Mouse (Mus musculus) midbrain, embryonic 11.5 days (tissue): ENCODE data around the gene Arhgap25. TPM values are rescaled to one million over a fixed set of nuclear protein-coding genes. Genes with fewer than 3 reads are reported as not detected.

Source experiments
- ATAC-seq: fragments of 200-750 bp; cut with Nextera tagmentation; 2 replicates; pipeline ENCODE4 v1.8.0; 2017; ENCODE audit warnings: moderate TSS enrichment, moderate library complexity; ENCODE audit not compliant: low FRiP score
- DNase-seq: peaks from one replicate; pipeline ENCODE4 v3.0.0; 2015; ENCODE audit warnings: low spot score; ENCODE audit errors: missing footprints
- H3K27ac ChIP-seq: fragments of 300-500 bp; sonication (generic); 2 replicates; pipeline ENCODE4 v1.5.1; 2014; ENCODE audit warnings: low read depth, low read length
- H3K27me3 ChIP-seq: fragments of 300-500 bp; sonication (generic); 2 replicates; pipeline ENCODE4 v1.6.1; 2014; ENCODE audit warnings: mild to moderate bottlenecking, low read length, moderate library complexity, mixed read lengths; ENCODE audit not compliant: control insufficient read depth, insufficient read depth
- H3K36me3 ChIP-seq: fragments of 300-500 bp; sonication (generic); 2 replicates; pipeline ENCODE4 v1.6.1; 2014; ENCODE audit warnings: mild to moderate bottlenecking, low read length, moderate library complexity, mixed read lengths; ENCODE audit not compliant: control insufficient read depth, insufficient read depth
- H3K4me1 ChIP-seq: fragments of 300-500 bp; sonication (generic); 2 replicates; pipeline ENCODE4 v1.6.1; 2014; ENCODE audit warnings: low read length; ENCODE audit not compliant: control insufficient read depth, insufficient read depth
- H3K4me2 ChIP-seq: fragments of 300-500 bp; sonication (generic); 2 replicates; pipeline ENCODE4 v1.6.1; 2014; ENCODE audit warnings: mild to moderate bottlenecking, moderate library complexity
- H3K4me3 ChIP-seq: fragments of 300-500 bp; sonication (generic); 2 replicates; pipeline ENCODE4 v1.5.1; 2014; ENCODE audit warnings: low read depth, low read length
- H3K9ac ChIP-seq: fragments of 300-500 bp; sonication (generic); 2 replicates; pipeline ENCODE4 v1.6.1; 2014; ENCODE audit warnings: low read length
- H3K9me3 ChIP-seq: fragments of 300-500 bp; sonication (generic); 2 replicates; pipeline ENCODE4 v1.6.1; 2016; ENCODE audit warnings: low read length; ENCODE audit not compliant: control insufficient read depth
- WGBS: fragments of 180-500 bp; shearing (Covaris S2); extraction: QIAGEN DNeasy Blood & Tissue Kit; methylation state at CpG from one replicate; pipeline ENCODE4 v1.1.7; 2014; 5-methylcytosine and 5-hydroxymethylcytosine counted together
- polyA plus RNA-seq: library from polyadenylated mRNA; unstranded; fragments of >200 nt; fragmentation: Nextera tagmentation; extraction: Ambion mirVana; gene quantifications from 2 replicates; pipeline ENCODE4 v1.2.1, GENCODE M21; 2014

Gene Arhgap25
- polyA plus RNA-seq, 1 experiment from 2014 or later = 1.7 TPM

DNA sequence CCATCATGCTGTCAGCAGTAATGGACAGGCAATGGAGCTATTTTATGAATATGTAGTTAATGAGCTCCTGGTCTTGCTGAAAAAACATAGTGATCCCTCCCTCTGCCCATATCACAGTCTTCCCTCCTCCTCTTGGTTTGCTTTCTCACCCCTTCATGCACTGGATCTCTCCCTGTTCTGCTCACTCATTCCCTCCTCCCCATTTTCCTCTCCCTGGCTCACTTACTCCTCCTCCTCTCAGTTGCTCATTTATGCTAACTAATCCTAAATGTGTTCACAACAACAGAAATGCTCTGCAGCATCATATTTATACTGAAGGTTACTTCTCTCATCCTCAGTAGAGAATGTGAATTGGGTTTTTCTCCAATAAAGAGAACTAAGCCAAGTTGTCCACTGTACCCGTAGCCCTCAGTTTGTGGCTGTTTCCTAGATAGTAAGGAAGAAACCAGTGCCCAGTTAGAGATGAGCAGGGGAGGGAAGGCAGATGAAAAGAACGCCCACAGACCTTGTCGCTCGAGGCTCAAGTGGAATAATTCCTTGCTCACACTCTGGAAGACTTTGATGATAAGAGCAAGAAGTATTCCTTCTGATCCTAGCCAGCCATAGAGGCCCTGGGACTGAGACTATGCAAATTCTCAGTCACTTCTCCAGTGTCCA, 15.2 kb downstream of the Arhgap25 start:
- Histone ChIP-seq H3K27ac (no peak overlapping the region), H3K4me3 (no peak overlapping the region), H3K9me3 (no peaks in the 10 kb centered on the region), H3K9ac (no peak overlapping the region), H3K27me3 (no peaks in the 10 kb centered on the region), H3K4me1 (no peaks in the 10 kb centered on the region), H3K36me3 (no peaks in the 10 kb centered on the region), H3K4me2 (no peak overlapping the region)
- no peak for DNase-seq
- 78% methylated on average over 4 of the region's 4 CpGs for WGBS
- ATAC-seq = no peak

DNA sequence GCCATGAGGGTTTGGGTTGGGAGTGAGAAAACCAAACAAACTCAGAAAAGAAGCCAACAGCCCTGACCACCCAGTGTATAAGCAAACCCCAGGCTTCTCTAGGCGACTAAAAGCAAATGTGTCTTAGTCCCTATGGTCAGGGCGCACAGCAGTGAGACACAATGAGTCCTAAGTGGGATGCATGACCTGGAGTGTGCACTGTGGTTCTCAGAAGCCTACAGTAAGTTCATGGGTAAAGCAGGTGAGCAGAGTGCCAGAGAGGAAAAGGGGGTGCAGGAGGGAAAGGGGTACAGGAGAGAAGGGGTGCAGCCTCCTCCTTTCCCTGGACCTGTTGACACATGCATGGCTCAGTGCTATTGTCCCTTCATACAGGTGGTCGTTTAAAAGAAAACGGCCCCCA, 18.7 kb downstream of the Arhgap25 start:
- no peak overlapping the region for H3K4me2 ChIP-seq
- H3K4me1 ChIP-seq = no peaks in the 10 kb centered on the region
- no peak overlapping the region for H3K4me3 ChIP-seq
- peak; percentile 57 for DNase-seq
- H3K27ac ChIP-seq = no peak overlapping the region
- no peaks in the 10 kb centered on the region for H3K27me3 ChIP-seq
- H3K36me3 ChIP-seq = no peaks in the 10 kb centered on the region
- H3K9me3 ChIP-seq = no peaks in the 10 kb centered on the region
- no peak for ATAC-seq
- WGBS = 90% methylated on average over 4 of the region's 4 CpGs
- no peak overlapping the region for H3K9ac ChIP-seq

DNA sequence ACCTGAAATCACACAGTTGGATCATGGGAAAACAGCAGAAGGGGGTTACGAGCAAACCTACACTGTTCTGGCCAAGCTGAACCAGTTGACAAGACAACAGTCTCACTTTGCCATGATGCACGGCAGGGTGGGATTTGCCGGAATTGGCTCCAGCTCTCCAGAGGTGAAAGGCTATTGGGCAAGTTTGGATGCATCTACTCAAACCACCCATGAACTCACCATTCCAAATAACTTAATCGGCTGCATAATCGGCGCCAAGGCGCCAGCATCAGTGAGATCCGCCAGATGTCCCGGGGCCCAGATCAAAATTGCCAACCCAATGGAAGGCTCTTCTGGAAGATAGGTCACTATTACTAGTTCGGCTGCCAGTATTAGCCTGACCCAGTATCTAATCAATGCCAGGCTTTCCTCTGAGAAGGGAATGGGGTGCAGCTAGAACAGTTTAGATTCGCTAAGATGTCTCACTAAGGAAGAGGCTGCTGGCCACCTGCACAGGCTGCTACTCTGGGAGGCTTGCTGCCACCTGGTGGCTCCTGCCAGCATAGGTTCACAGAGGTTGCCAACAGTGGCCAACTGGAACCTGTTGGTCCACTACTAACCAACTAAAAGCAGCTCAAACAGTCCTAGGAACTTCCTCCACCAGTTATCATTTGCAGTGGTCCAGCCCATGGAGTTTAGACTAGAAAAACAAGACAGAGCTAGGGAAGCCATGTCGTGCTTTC, 19.9 kb downstream of the Arhgap25 start:
- 75% methylated on average over 12 of the region's 12 CpGs for WGBS
- no peak overlapping the region for H3K27ac ChIP-seq
- no peaks in the 10 kb centered on the region for H3K4me1 ChIP-seq
- H3K9me3 ChIP-seq = no peaks in the 10 kb centered on the region
- H3K9ac ChIP-seq = no peak overlapping the region
- no peaks in the 10 kb centered on the region for H3K27me3 ChIP-seq
- DNase-seq = peak; percentile 89
- H3K4me3 ChIP-seq = no peak overlapping the region
- H3K4me2 ChIP-seq = no peak overlapping the region
- H3K36me3 ChIP-seq = no peaks in the 10 kb centered on the region
- no peak for ATAC-seq

DNA sequence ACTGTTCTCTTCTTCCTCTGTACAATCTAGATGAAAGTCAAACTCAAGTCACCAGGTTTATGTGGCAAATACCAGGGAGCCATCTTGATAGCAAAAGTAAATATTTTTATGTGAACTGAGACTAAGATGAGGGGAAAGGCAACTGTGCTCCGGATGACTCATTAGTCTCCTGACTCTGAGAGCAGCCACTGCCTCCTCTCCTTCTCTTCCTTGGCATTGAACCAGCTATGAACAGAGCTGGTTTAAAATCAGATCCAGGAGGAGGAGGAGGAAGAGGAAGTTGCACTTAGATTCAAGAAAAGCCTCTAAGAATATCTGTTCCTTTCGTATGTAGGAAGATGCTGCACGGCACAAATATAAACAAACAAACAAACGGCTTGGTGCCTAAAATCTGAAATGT, 22.1 kb downstream of the Arhgap25 start:
- no peaks in the 10 kb centered on the region for H3K9me3 ChIP-seq
- no peak overlapping the region for H3K4me2 ChIP-seq
- no peaks in the 10 kb centered on the region for H3K4me1 ChIP-seq
- no peaks in the 10 kb centered on the region for H3K27me3 ChIP-seq
- H3K27ac ChIP-seq = no peak overlapping the region
- no peak overlapping the region for H3K4me3 ChIP-seq
- ATAC-seq (no peak), DNase-seq (no peak)
- 81% methylated on average over 4 of the region's 4 CpGs for WGBS
- no peak overlapping the region for H3K9ac ChIP-seq
- no peaks in the 10 kb centered on the region for H3K36me3 ChIP-seq

DNA sequence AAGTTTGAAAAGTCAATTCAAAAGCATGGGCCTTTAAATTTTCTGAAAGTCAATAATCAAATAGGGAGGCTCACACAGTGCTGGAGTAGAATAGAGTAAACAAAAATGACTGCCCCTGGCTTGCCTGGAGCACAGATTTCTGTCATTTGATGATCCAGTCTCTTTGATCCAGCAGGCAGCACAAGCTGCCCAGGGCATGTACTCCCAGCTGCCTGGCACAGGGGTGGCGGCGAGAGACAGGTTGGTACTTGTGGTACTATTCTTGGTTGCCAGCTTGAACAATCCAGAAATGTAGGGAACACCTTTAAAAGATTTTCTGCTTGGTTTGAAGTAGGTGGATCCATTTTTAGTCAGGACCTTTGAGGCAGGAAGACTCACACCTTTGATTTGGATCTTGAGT, 23.3 kb downstream of the Arhgap25 start:
- H3K4me1 ChIP-seq = no peaks in the 10 kb centered on the region
- no peak overlapping the region for H3K27ac ChIP-seq
- H3K36me3 ChIP-seq = no peaks in the 10 kb centered on the region
- ATAC-seq = no peak
- no peak overlapping the region for H3K9ac ChIP-seq
- no peak overlapping the region for H3K4me3 ChIP-seq
- no peak for DNase-seq
- no peaks in the 10 kb centered on the region for H3K9me3 ChIP-seq
- WGBS = 97% methylated on average over 2 of the region's 2 CpGs
- no peak overlapping the region for H3K4me2 ChIP-seq
- no peaks in the 10 kb centered on the region for H3K27me3 ChIP-seq

DNA sequence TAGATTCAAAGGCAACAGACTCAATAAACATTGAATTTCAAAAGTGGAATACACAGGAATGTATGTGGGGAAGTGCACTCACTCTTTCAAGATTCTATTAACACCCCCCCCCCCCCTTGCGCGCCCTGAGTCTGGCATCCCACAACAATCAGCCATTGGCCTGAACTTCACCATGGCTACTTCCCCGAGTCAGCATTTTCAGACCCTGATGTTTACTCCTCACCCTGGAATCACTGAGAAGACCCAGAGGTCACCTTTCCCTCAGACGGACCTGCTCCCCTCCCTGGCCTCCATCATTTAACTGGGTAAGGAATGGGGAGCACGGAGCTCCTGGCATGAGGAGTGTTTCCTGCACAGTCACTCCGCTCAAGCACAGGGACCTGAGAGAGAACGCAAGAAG, 28.2 kb downstream of the Arhgap25 start:
- H3K27ac ChIP-seq = no peak overlapping the region
- no peaks in the 10 kb centered on the region for H3K27me3 ChIP-seq
- ATAC-seq (no peak), DNase-seq (peak; percentile 49)
- H3K9me3 ChIP-seq = no peaks in the 10 kb centered on the region
- no peak overlapping the region for H3K9ac ChIP-seq
- H3K4me3 ChIP-seq = no peak overlapping the region
- WGBS = 80% methylated on average over 7 of the region's 7 CpGs
- H3K4me1 ChIP-seq = no peaks in the 10 kb centered on the region
- no peak overlapping the region for H3K4me2 ChIP-seq
- no peaks in the 10 kb centered on the region for H3K36me3 ChIP-seq

DNA sequence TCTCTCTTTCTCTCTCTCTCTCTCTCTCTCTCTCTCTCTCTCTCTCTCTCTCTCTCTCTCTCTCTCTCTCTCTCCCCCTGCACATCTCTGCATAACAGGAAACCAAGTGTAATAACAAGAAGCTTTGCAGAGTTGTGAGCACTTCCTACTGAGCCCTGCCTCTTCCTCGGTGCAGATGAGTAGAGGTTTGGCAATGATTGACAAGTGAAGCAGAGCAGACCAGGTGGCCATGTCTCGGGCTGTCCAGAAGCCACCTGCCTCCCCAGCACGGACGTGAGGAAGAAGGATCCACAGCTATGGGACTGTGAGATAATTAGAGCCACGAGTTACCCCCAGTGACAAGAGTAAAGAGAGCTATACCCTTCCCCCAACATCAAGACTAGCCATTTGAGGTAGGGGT, 29.1 kb downstream of the Arhgap25 start:
- Histone ChIP-seq H3K4me2 (no peak overlapping the region), H3K27ac (no peak overlapping the region), H3K36me3 (no peaks in the 10 kb centered on the region), H3K27me3 (no peaks in the 10 kb centered on the region), H3K4me1 (no peaks in the 10 kb centered on the region), H3K9ac (no peak overlapping the region), H3K4me3 (no peak overlapping the region), H3K9me3 (no peaks in the 10 kb centered on the region)
- 79% methylated on average over 5 of the region's 5 CpGs for WGBS
- ATAC-seq = no peak
- no peak for DNase-seq

DNA sequence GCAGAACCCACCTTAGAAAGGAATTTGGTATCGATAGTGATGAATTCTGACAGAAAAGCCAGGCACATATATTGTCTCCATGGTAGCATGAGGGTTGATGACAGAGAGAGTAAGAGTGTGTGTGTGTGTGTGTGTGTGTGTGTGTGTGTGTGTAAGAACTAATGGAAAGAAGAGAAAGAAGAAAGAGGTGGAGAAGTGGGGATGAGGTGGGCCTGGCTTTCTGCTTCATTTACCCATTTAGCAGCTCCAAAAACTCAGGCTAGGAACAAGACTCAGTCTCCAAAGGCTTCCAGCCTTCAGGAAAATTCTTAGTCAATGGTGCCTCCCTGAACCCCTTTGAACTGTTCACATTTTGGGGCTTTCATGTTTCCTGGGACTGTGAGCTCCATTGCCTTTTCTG, 29.5 kb downstream of the Arhgap25 start:
- Histone ChIP-seq H3K4me3 (no peak overlapping the region), H3K9ac (no peak overlapping the region), H3K27ac (no peak overlapping the region), H3K4me1 (no peaks in the 10 kb centered on the region), H3K36me3 (no peaks in the 10 kb centered on the region), H3K27me3 (no peaks in the 10 kb centered on the region), H3K4me2 (no peak overlapping the region), H3K9me3 (no peaks in the 10 kb centered on the region)
- DNase-seq (peak; percentile 59), ATAC-seq (no peak)
- 100% methylated on average over 1 of the region's 1 CpGs for WGBS

DNA sequence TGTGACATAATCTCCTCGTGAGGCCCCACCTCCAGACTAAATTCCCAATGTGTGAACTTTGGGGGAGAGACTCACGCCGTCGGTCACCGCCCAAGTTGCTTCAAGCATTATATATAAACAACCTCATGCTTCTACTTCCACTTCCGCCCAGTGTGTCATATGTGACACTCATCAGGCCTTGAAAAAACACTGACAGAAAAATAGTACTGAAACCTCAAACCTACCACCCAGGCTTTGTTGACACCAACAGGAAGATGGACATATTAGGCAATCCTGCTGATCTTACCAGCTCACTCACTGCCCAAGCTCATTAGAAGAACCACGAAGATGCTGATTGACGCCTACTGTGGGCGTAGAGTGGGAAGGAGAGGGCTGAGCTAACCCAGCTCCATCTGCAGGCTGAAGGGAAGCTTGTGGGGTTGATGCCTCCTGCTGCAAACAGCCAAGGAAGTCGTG, 30.2 kb downstream of the Arhgap25 start:
- H3K27ac ChIP-seq = no peak overlapping the region
- H3K36me3 ChIP-seq = no peaks in the 10 kb centered on the region
- no peak overlapping the region for H3K4me3 ChIP-seq
- no peaks in the 10 kb centered on the region for H3K4me1 ChIP-seq
- no peak overlapping the region for H3K4me2 ChIP-seq
- 76% methylated on average over 10 of the region's 10 CpGs for WGBS
- no peak for DNase-seq
- ATAC-seq = no peak
- H3K27me3 ChIP-seq = no peaks in the 10 kb centered on the region
- H3K9me3 ChIP-seq = no peaks in the 10 kb centered on the region
- no peak overlapping the region for H3K9ac ChIP-seq
